Mouse (Mus musculus) kidney, postnatal 10 days (tissue): ENCODE results near the gene Btg3.
"Not testable (repeated sequence)": the region's sequence is repeated elsewhere in the genome, so short reads cannot be mapped to it uniquely, and the experiment has no call there.

Experiments used
- DNase-seq: peaks from one replicate; pipeline ENCODE4 v3.0.0; 2021; ENCODE audit warnings: mixed read lengths

The Btg3 gene

GRCm38 (mm10) chr16:78376745-78377570 lies at the start of gene Btg3:
Gene Btg3 (minus strand): TSS chr16:78377192.
- peak; percentile 94 for DNase-seq

GRCm38 (mm10) chr16:78417733-78418132 lies 40.7 kb upstream of the Btg3 start:
- DNase-seq, result no peak

- DNase-seq, result no peak
Measured at GRCm38 (mm10) chr16:78416500-78416899, 39.5 kb upstream of the Btg3 start.

GRCm38 (mm10) chr16:78409991-78410390 lies 33.0 kb upstream of the Btg3 start:
- no peak for DNase-seq

- DNase-seq, result no peak
Measured at GRCm38 (mm10) chr16:78407855-78408254, 30.9 kb upstream of the Btg3 start.

- no peak for DNase-seq
Measured at GRCm38 (mm10) chr16:78406657-78407056, 29.7 kb upstream of the Btg3 start.

GRCm38 (mm10) chr16:78402316-78402715 lies 25.3 kb upstream of the Btg3 start:
- no peak for DNase-seq

- no peak for DNase-seq
Measured at GRCm38 (mm10) chr16:78399423-78399822, 22.4 kb upstream of the Btg3 start.

GRCm38 (mm10) chr16:78398734-78399133 lies 21.7 kb upstream of the Btg3 start:
- DNase-seq, result no peak

- DNase-seq, result no peak
Measured at GRCm38 (mm10) chr16:78391354-78391753, 14.4 kb upstream of the Btg3 start.

- DNase-seq, result no peak
Measured at GRCm38 (mm10) chr16:78389986-78390385, 13.0 kb upstream of the Btg3 start.

GRCm38 (mm10) chr16:78389122-78389521 lies 12.1 kb upstream of the Btg3 start:
- DNase-seq, result no peak

- DNase-seq, result no peak
Measured at GRCm38 (mm10) chr16:78378493-78378892, 1.5 kb upstream of the Btg3 start.

- peak; percentile 75 for DNase-seq
Measured at GRCm38 (mm10) chr16:78375821-78376691, 936 bp downstream of the Btg3 start.

- no peak for DNase-seq
Measured at GRCm38 (mm10) chr16:78375222-78375621, 1.8 kb downstream of the Btg3 start.

GRCm38 (mm10) chr16:78373743-78374142 lies 3.2 kb downstream of the Btg3 start:
- no peak for DNase-seq

GRCm38 (mm10) chr16:78372786-78373185 lies 4.2 kb downstream of the Btg3 start:
- no peak for DNase-seq

GRCm38 (mm10) chr16:78371491-78372046 lies 5.4 kb downstream of the Btg3 start:
- peak; percentile 30 for DNase-seq

- DNase-seq, result not testable (repeated sequence)
Measured at GRCm38 (mm10) chr16:78364554-78364953, 12.4 kb downstream of the Btg3 start.

- no peak for DNase-seq
Measured at GRCm38 (mm10) chr16:78361466-78361865, 15.5 kb downstream of the Btg3 start.

- DNase-seq, result no peak
Measured at GRCm38 (mm10) chr16:78357757-78358156, 19.2 kb downstream of the Btg3 start.

- DNase-seq, result no peak
Measured at GRCm38 (mm10) chr16:78347328-78347926, 29.6 kb downstream of the Btg3 start.
